In genomic region chr17:28698245-28698644, GRCm38 (mm10) we compare ENCODE assay signal across 1 mouse cellular context.
TF ChIP-seq lines count a peak whose summit lies in the region.

No protein-coding gene starts in this region.

TF ChIP-seq in CH12.LX, 34 proteins besides CTCF, POLR2A, EP300 and RAD21 (continued from another document):
- TF ChIP-seq GABPA (IDR thresholded peaks at IDR 0.05; ENCODE audit: insufficient replicate concordance, low read depth, low read length) = no peak
- 0 out of 2 replicates have a peak, but pooled peaks have one; percentile 35 for TF ChIP-seq MYC (IDR thresholded peaks at IDR 0.05; ENCODE audit: low read depth, low read length)
- TF ChIP-seq USF2 (conservative IDR thresholded peaks at IDR 0.05; ENCODE audit: low read depth, low read length) = no peak
- TF ChIP-seq ETS1 (conservative IDR thresholded peaks at IDR 0.05; ENCODE audit: low read depth, low read length) = peak; percentile 96
- TF ChIP-seq CHD2 (IDR thresholded peaks at IDR 0.05; ENCODE audit: low read length) = peak; percentile 80
- no peak for TF ChIP-seq NELFE (IDR thresholded peaks at IDR 0.05; ENCODE audit: low read depth, low read length)
- TF ChIP-seq MAX (IDR thresholded peaks at IDR 0.05; ENCODE audit: low read length) = 0 out of 2 replicates have a peak, but pooled peaks have one; percentile 35
- peak; percentile 100 for TF ChIP-seq JUN (IDR thresholded peaks at IDR 0.05; ENCODE audit: insufficient read depth, low read depth, low read length)
- TF ChIP-seq SMC3 (IDR thresholded peaks at IDR 0.05; ENCODE audit: low read depth, low read length) = no peak
- TF ChIP-seq HCFC1 (IDR thresholded peaks at IDR 0.05; ENCODE audit: low read depth, low read length) = no peak
- TF ChIP-seq USF1 (IDR thresholded peaks at IDR 0.05; ENCODE audit: low read depth, low read length) = no peak
- peak; percentile 79 for TF ChIP-seq BHLHE40 (IDR thresholded peaks at IDR 0.05; ENCODE audit: low read depth, low read length)
- no peak for TF ChIP-seq CHD1 (IDR thresholded peaks at IDR 0.05; ENCODE audit: low read depth, low read length)
- 0 out of 2 replicates have a peak, but pooled peaks have one; percentile 8 for TF ChIP-seq ZNF384 (IDR thresholded peaks at IDR 0.05; ENCODE audit: low read depth, low read length)
- TF ChIP-seq ELF1 (IDR thresholded peaks at IDR 0.05; ENCODE audit: low read depth, low read length) = no peak
- TF ChIP-seq MEF2A (IDR thresholded peaks at IDR 0.05; ENCODE audit: borderline replicate concordance, low read depth, low read length) = peak; percentile 92
- no peak for TF ChIP-seq PAX5 (IDR thresholded peaks at IDR 0.05; ENCODE audit: low read length)
- TF ChIP-seq SIN3A (IDR thresholded peaks at IDR 0.05; ENCODE audit: low read length) = peak; percentile 89
- TF ChIP-seq MAZ (IDR thresholded peaks at IDR 0.05; ENCODE audit: low read depth, low read length) = no peak
- peak; percentile 99 for TF ChIP-seq IRF4 (IDR thresholded peaks at IDR 0.05; ENCODE audit: low read depth, low read length)
- no peak for TF ChIP-seq TBP (conservative IDR thresholded peaks at IDR 0.05; ENCODE audit: low read depth, low read length)
- 0 out of 2 replicates have a peak, but pooled peaks have one; percentile 53 for TF ChIP-seq MAFK (IDR thresholded peaks at IDR 0.05; ENCODE audit: insufficient replicate concordance, low read length)
- peak; percentile 67 for TF ChIP-seq TCF12 (IDR thresholded peaks at IDR 0.05; ENCODE audit: low read depth, low read length)
- TF ChIP-seq RCOR1 (conservative IDR thresholded peaks at IDR 0.05; ENCODE audit: low read depth, low read length) = peak; percentile 83
- TF ChIP-seq JUND (conservative IDR thresholded peaks at IDR 0.05; ENCODE audit: low read depth, low read length) = peak; percentile 99
- no peak for TF ChIP-seq ZMIZ1 (IDR thresholded peaks at IDR 0.05; ENCODE audit: low read depth, low read length)
- no peak for TF ChIP-seq ZKSCAN1 (IDR thresholded peaks at IDR 0.05; ENCODE audit: borderline replicate concordance, low read depth, low read length)
- no peak for TF ChIP-seq E2F4 (IDR thresholded peaks at IDR 0.05; ENCODE audit: insufficient replicate concordance, low read depth, low read length)
- TF ChIP-seq UBTF (IDR thresholded peaks at IDR 0.05; ENCODE audit: low read depth, low read length) = no peak
